Mouse (Mus musculus): ENCODE data around the gene Clic1. TPM values are rescaled to one million over a fixed set of nuclear protein-coding genes. Genes with fewer than 3 reads are reported as not detected.

Gene Clic1
- polyA plus RNA-seq, 1 experiment: 509 TPM

- no peaks in the 10 kb centered on the region for H3K27me3 ChIP-seq (ENCODE audit: control insufficient read depth, insufficient read depth, insufficient read length)
- no peak overlapping the region for H3ac ChIP-seq (ENCODE audit: control insufficient read depth, insufficient read length, low read depth)
- no peak overlapping the region for H3K4me3 ChIP-seq (ENCODE audit: insufficient read depth, poor library complexity, severe bottlenecking)
- peaks cover 37% of the 10 kb centered on the region for H3K36me3 ChIP-seq (ENCODE audit: control insufficient read depth, insufficient read depth)
- no peaks in the 10 kb centered on the region for H3K79me2 ChIP-seq (ENCODE audit: control insufficient read depth, insufficient read depth)
- no peak for TF ChIP-seq USF1 (IDR thresholded peaks at IDR 0.05; ENCODE audit: low read depth)
- no peak for TF ChIP-seq CEBPB (IDR thresholded peaks at IDR 0.05; ENCODE audit: low read depth)
- no peak for TF ChIP-seq CTCF (IDR thresholded peaks at IDR 0.05; ENCODE audit: control insufficient read depth, insufficient read depth, insufficient read length)
- no peak for TF ChIP-seq FOSL1 (IDR thresholded peaks at IDR 0.05; ENCODE audit: insufficient read depth, low read length, poor library complexity, severe bottlenecking)
- TF ChIP-seq MYOD1 (IDR thresholded peaks at IDR 0.05; ENCODE audit: control insufficient read depth, insufficient read length, low read depth): no peak
- TF ChIP-seq MAX (IDR thresholded peaks at IDR 0.05): no peak
- TF ChIP-seq MYOG (IDR thresholded peaks at IDR 0.05; ENCODE audit: control insufficient read depth, extremely low read depth, insufficient read length): no peak
- H3K79me3 ChIP-seq (ENCODE audit: low read depth): no peaks in the 10 kb centered on the region
These were observed 32.7 kb upstream of the Clic1 start for GRCm38 (mm10) chr17:35016791-35017705.

GRCm38 (mm10) chr17:35017706-35018030 is 32.1 kb upstream of the Clic1 start:
- Histone ChIP-seq H3K27me3 (ENCODE audit: control insufficient read depth, insufficient read depth, insufficient read length) (no peaks in the 10 kb centered on the region), H3K79me3 (ENCODE audit: low read depth) (no peaks in the 10 kb centered on the region), H3K36me3 (ENCODE audit: control insufficient read depth, insufficient read depth) (peaks cover 32% of the 10 kb centered on the region), H3K79me2 (ENCODE audit: control insufficient read depth, insufficient read depth) (no peaks in the 10 kb centered on the region), H3ac (ENCODE audit: control insufficient read depth, insufficient read length, low read depth) (no peak overlapping the region), H3K4me3 (ENCODE audit: insufficient read depth, poor library complexity, severe bottlenecking) (no peak overlapping the region)
- TF ChIP-seq MYOD1 (IDR thresholded peaks at IDR 0.05; ENCODE audit: control insufficient read depth, insufficient read length, low read depth) (no peak), CTCF (IDR thresholded peaks at IDR 0.05; ENCODE audit: control insufficient read depth, insufficient read depth, insufficient read length) (no peak), CEBPB (IDR thresholded peaks at IDR 0.05; ENCODE audit: low read depth) (no peak), MAX (IDR thresholded peaks at IDR 0.05) (no peak), MYOG (IDR thresholded peaks at IDR 0.05; ENCODE audit: control insufficient read depth, extremely low read depth, insufficient read length) (no peak), USF1 (IDR thresholded peaks at IDR 0.05; ENCODE audit: low read depth) (no peak), FOSL1 (IDR thresholded peaks at IDR 0.05; ENCODE audit: insufficient read depth, low read length, poor library complexity, severe bottlenecking) (no peak)

- no peak overlapping the region for H3K4me3 ChIP-seq (ENCODE audit: insufficient read depth, poor library complexity, severe bottlenecking)
- TF ChIP-seq MAX (IDR thresholded peaks at IDR 0.05): no peak
- TF ChIP-seq MYOG (IDR thresholded peaks at IDR 0.05; ENCODE audit: control insufficient read depth, extremely low read depth, insufficient read length): no peak
- no peak for TF ChIP-seq MYOD1 (IDR thresholded peaks at IDR 0.05; ENCODE audit: control insufficient read depth, insufficient read length, low read depth)
- no peak for TF ChIP-seq FOSL1 (IDR thresholded peaks at IDR 0.05; ENCODE audit: insufficient read depth, low read length, poor library complexity, severe bottlenecking)
- no peak for TF ChIP-seq CEBPB (IDR thresholded peaks at IDR 0.05; ENCODE audit: low read depth)
- no peak for TF ChIP-seq CTCF (IDR thresholded peaks at IDR 0.05; ENCODE audit: control insufficient read depth, insufficient read depth, insufficient read length)
- no peak for TF ChIP-seq USF1 (IDR thresholded peaks at IDR 0.05; ENCODE audit: low read depth)
These were observed 31.6 kb upstream of the Clic1 start for GRCm38 (mm10) chr17:35018171-35018570.

GRCm38 (mm10) chr17:35019894-35020293 is 29.9 kb upstream of the Clic1 start:
- Histone ChIP-seq H3K4me3 (ENCODE audit: insufficient read depth, poor library complexity, severe bottlenecking) (no peak overlapping the region), H3K27me3 (ENCODE audit: control insufficient read depth, insufficient read depth, insufficient read length) (no peaks in the 10 kb centered on the region), H3K36me3 (ENCODE audit: control insufficient read depth, insufficient read depth) (peaks cover 11% of the 10 kb centered on the region), H3K79me2 (ENCODE audit: control insufficient read depth, insufficient read depth) (no peaks in the 10 kb centered on the region), H3K79me3 (ENCODE audit: low read depth) (no peaks in the 10 kb centered on the region), H3ac (ENCODE audit: control insufficient read depth, insufficient read length, low read depth) (no peak overlapping the region)
- TF ChIP-seq CTCF (IDR thresholded peaks at IDR 0.05; ENCODE audit: control insufficient read depth, insufficient read depth, insufficient read length) (no peak), MAX (IDR thresholded peaks at IDR 0.05) (no peak)

More at GRCm38 (mm10) chr17:35018171-35018570, 31.6 kb upstream of the Clic1 start:
- Histone ChIP-seq H3K27me3 (ENCODE audit: control insufficient read depth, insufficient read depth, insufficient read length) (no peaks in the 10 kb centered on the region), H3K79me2 (ENCODE audit: control insufficient read depth, insufficient read depth) (no peaks in the 10 kb centered on the region), H3K79me3 (ENCODE audit: low read depth) (no peaks in the 10 kb centered on the region), H3K36me3 (ENCODE audit: control insufficient read depth, insufficient read depth) (peaks cover 27% of the 10 kb centered on the region), H3ac (ENCODE audit: control insufficient read depth, insufficient read length, low read depth) (no peak overlapping the region)

- Histone ChIP-seq H3K79me2 (ENCODE audit: control insufficient read depth, insufficient read depth) (no peaks in the 10 kb centered on the region), H3K79me3 (ENCODE audit: low read depth) (no peaks in the 10 kb centered on the region), H3K36me3 (ENCODE audit: control insufficient read depth, insufficient read depth) (peaks cover 7% of the 10 kb centered on the region), H3K27me3 (ENCODE audit: control insufficient read depth, insufficient read depth, insufficient read length) (no peaks in the 10 kb centered on the region), H3K4me3 (ENCODE audit: insufficient read depth, poor library complexity, severe bottlenecking) (no peak overlapping the region), H3ac (ENCODE audit: control insufficient read depth, insufficient read length, low read depth) (no peak overlapping the region)
- no peak for TF ChIP-seq MAX (IDR thresholded peaks at IDR 0.05)
- TF ChIP-seq FOSL1 (IDR thresholded peaks at IDR 0.05; ENCODE audit: insufficient read depth, low read length, poor library complexity, severe bottlenecking): no peak
- TF ChIP-seq MYOD1 (IDR thresholded peaks at IDR 0.05; ENCODE audit: control insufficient read depth, insufficient read length, low read depth): no peak
- TF ChIP-seq CEBPB (IDR thresholded peaks at IDR 0.05; ENCODE audit: low read depth): no peak
- no peak for TF ChIP-seq USF1 (IDR thresholded peaks at IDR 0.05; ENCODE audit: low read depth)
- no peak for TF ChIP-seq CTCF (IDR thresholded peaks at IDR 0.05; ENCODE audit: control insufficient read depth, insufficient read depth, insufficient read length)
- no peak for TF ChIP-seq MYOG (IDR thresholded peaks at IDR 0.05; ENCODE audit: control insufficient read depth, extremely low read depth, insufficient read length)
These were observed 29.2 kb upstream of the Clic1 start for GRCm38 (mm10) chr17:35020551-35020950.

Measured in C2C12 (cell line).